Mouse (Mus musculus) forebrain, embryonic 12.5 days (tissue): ENCODE data around the gene Mrps17. TPM values are rescaled to one million over a fixed set of nuclear protein-coding genes. Genes with fewer than 3 reads are reported as not detected.
"Not testable (repeated sequence)": the region's sequence is repeated elsewhere in the genome, so short reads cannot be mapped to it uniquely, and the experiment has no call there.

Experiments used
- ATAC-seq: fragments of 200-750 bp; cut with Nextera tagmentation; 2 replicates; pipeline ENCODE4 v1.8.0; 2017; ENCODE audit warnings: moderate TSS enrichment; ENCODE audit not compliant: low FRiP score
- H3K27ac ChIP-seq: fragments of 300-500 bp; sonication (generic); 2 replicates; pipeline ENCODE4 v1.5.1; 2016; ENCODE audit warnings: mild to moderate bottlenecking
- H3K27me3 ChIP-seq: fragments of 300-500 bp; sonication (generic); 2 replicates; pipeline ENCODE4 v1.6.1; 2016; ENCODE audit warnings: mild to moderate bottlenecking
- H3K36me3 ChIP-seq: fragments of 300-500 bp; sonication (generic); replicated peaks from 2 replicates; pipeline ENCODE4 v1.6.1; 2016; ENCODE audit warnings: mild to moderate bottlenecking
- H3K4me1 ChIP-seq: fragments of 300-500 bp; sonication (generic); 2 replicates; pipeline ENCODE4 v1.6.1; 2016
- H3K4me2 ChIP-seq: fragments of 300-500 bp; sonication (generic); 2 replicates; pipeline ENCODE4 v1.6.1; 2016; ENCODE audit warnings: mild to moderate bottlenecking, moderate library complexity
- H3K4me3 ChIP-seq: fragments of 300-500 bp; sonication (generic); replicated peaks from 2 replicates; pipeline ENCODE4 v1.5.1; 2016; ENCODE audit warnings: mild to moderate bottlenecking
- H3K9ac ChIP-seq: fragments of 300-500 bp; sonication (generic); 2 replicates; pipeline ENCODE4 v1.6.1; 2016; ENCODE audit warnings: mild to moderate bottlenecking
- H3K9me3 ChIP-seq: fragments of 300-500 bp; sonication (generic); 2 replicates; pipeline ENCODE4 v1.6.1; 2016
- WGBS: fragments of 180-500 bp; shearing (Covaris S2); methylation state at CpG from one replicate; pipeline ENCODE4 v1.1.7; 2016; 5-methylcytosine and 5-hydroxymethylcytosine counted together
- polyA plus RNA-seq: library from polyadenylated mRNA; unstranded; fragments of >200 nt; fragmentation: Nextera tagmentation; extraction: Ambion mirVana; gene quantifications from 2 replicates; pipeline ENCODE4 v1.2.1, GENCODE M21; 2016

The Mrps17 gene
- polyA plus RNA-seq = 160 and 166 TPM in 2 replicates

DNA sequence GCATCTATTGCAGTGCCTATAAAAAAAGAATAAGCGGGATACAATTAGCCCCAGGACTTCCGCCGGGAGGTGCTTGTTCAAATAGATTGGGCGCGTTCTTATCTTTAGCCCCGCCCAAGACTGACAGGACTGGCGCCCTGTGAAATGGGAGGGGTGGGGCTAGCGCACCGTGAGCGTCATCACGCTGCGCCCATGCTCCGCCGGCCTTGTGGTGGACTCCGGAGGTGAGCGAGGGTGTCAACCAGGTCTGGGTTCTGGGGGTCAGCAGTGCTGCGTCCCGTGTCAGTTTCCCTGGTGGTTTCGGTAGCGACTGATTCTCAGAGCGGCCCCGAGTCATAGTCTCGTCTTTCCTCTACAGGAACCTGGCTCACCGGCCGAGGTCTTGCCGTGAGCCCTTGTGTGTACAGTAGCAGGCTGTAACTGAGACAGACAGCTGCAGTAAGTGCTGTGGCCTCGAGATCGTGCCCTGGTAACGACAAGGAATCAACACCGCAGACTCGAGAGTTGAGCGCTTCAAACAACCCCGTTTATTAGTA lies at the start of gene Mrps17:
Gene Mrps17 (plus strand): TSS at position 172 of the 536 bp plus-strand sequence.
- under 1% methylated on average over 33 of the region's 33 CpGs for WGBS

DNA sequence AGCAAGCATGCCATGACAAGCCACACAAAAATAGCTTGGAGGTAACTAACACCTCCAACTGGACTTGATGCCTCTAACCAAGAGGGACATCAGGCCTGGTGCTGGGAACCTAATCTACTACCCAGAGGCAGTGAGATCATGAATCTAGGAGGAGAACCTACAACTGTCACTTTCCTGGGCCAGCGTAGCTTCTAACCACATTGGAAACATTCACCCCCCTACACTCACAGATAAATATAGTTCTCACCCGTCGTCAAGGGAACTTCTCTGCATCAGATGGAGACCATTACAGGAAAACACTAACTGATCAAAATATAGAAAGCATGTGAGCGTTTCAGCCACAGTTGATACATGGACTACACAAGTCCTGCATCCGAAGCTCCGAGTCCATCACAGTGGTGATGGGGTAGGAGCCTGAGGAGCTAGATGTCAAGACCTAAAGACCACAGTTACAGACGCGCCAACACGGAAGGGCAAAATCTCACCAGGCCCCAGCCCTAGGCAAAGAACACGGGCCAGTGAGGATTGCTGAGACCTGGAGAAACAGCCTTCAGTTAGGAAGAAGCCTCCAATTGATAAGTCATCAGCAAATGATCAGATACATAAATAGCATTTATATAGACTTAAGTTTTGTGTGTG lies 48.9 kb upstream of the Mrps17 start:
- ATAC-seq = no peak
- no peaks in the 10 kb centered on the region for H3K36me3 ChIP-seq
- no peaks in the 10 kb centered on the region; the same call in 1 of the 2 replicates for H3K27me3 ChIP-seq
- H3K27ac ChIP-seq = no peak overlapping the region
- H3K9me3 ChIP-seq = no peaks in the 10 kb centered on the region
- H3K4me1 ChIP-seq = peaks cover 10% of the 10 kb centered on the region
- WGBS = 94% methylated on average over 10 of the region's 10 CpGs
- H3K4me2 ChIP-seq = no peak overlapping the region
- no peak overlapping the region for H3K9ac ChIP-seq
- H3K4me3 ChIP-seq = no peak overlapping the region

More for the DNA sequence above, at the start of gene Mrps17:
- ATAC-seq = peak; percentile 98
- Histone ChIP-seq H3K4me1 (peaks cover 8% of the 10 kb centered on the region), H3K9me3 (no peaks in the 10 kb centered on the region), H3K4me3 (peak within 1 kb of the TSS; percentile 68), H3K36me3 (peaks cover 34% of the 10 kb centered on the region), H3K4me2 (peak within 1 kb of the TSS; percentile 81), H3K9ac (peak within 1 kb of the TSS; percentile 65), H3K27ac (no peak within 1 kb of the TSS), H3K27me3 (0 out of 2 replicates have a peak, but pooled peaks cover 15% of the 10 kb centered on the region)

DNA sequence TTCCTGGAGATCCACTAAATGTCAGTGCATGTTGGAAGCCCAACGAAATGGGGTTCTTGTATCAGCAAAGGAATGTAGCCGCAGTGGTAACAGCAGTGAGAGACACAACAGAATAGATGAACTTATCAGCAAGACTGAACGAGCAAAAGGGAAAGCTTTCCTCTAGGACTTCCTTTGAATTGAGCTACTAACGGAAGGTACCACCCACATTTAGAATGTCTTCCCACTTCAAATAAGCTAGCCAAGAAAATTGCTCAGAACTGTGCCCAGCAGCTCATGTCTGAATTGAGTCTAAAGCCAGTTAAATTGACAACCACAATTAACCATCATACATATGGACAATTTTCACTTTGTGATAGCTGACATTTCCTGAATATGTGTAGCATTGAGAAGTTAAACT lies 47.4 kb upstream of the Mrps17 start:
- no peaks in the 10 kb centered on the region for H3K36me3 ChIP-seq
- 84% methylated on average over 4 of the region's 4 CpGs for WGBS
- H3K27me3 ChIP-seq = no peaks in the 10 kb centered on the region; the same call in 1 of the 2 replicates
- no peak for ATAC-seq
- H3K4me1 ChIP-seq = peaks cover 10% of the 10 kb centered on the region
- H3K9ac ChIP-seq = no peak overlapping the region
- no peak overlapping the region for H3K27ac ChIP-seq
- no peak overlapping the region for H3K4me3 ChIP-seq
- no peaks in the 10 kb centered on the region for H3K9me3 ChIP-seq
- no peak overlapping the region for H3K4me2 ChIP-seq

DNA sequence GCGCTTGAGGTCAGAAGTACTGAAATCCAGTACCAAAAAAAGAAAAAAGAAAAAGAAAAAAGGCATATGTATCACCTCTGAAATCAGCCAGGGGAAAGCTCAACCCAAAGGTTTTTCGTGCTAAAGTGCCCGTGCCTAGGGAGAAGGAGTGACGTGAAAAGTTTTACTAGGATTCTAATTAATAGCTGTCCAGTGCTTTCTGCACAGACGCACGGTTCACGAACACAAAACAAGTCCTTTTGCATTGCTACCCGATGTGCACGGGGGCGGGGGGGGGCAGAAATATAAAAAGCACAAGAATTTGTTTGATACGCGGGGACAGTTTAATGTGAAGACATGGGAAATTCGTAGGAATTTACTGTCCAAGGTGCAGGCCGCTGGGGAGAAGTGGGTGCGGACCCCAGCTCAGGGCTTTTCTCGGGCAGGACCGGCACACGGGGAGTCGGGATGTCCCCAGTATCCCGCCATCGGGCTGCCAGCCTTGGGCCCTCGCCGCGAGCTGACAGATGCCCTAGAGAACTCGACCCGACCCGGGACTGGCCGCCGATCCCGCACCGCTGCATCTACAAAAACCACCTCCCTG lies 45.8 kb upstream of the Mrps17 start:
- peak overlapping the region; percentile 87 for H3K4me3 ChIP-seq
- no peak overlapping the region for H3K27ac ChIP-seq
- peak overlapping the region; percentile 85 for H3K9ac ChIP-seq
- peaks cover 10% of the 10 kb centered on the region for H3K4me1 ChIP-seq
- no peaks in the 10 kb centered on the region; the same call in 1 of the 2 replicates for H3K27me3 ChIP-seq
- no peaks in the 10 kb centered on the region for H3K36me3 ChIP-seq
- ATAC-seq = peak; percentile 58
- H3K4me2 ChIP-seq = peak overlapping the region; percentile 70
- H3K9me3 ChIP-seq = 0 out of 2 replicates have a peak, but pooled peaks cover 4% of the 10 kb centered on the region
- under 1% methylated on average over 31 of the region's 31 CpGs for WGBS

DNA sequence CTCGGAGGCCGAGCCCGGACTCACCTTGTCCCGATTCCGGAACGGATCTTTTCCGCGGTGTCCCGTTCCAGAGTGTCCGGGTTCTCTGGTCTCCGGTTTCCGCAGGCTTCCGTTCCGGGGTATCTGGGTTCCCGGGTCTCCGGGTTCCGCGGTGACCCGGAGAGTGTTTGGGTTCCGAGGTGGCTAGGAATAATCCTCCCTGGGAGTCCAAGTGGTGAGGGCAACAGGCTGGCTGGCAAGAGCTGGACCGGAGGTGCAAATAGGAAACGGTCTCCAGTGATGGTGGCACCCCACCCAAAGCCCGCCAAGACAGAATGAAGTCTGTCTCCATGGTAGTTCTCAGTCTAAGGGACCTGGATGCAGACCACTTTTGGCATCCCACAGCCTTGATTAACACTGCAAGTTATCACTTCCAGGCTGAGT lies 45.2 kb upstream of the Mrps17 start, which contains the start of gene Zfp11:
Gene Zfp11 (minus strand): TSS at position 64 of the 423 bp plus-strand sequence.
- WGBS = 1% methylated on average over 23 of the region's 23 CpGs
- no peaks in the 10 kb centered on the region; the same call in 1 of the 2 replicates for H3K27me3 ChIP-seq

DNA sequence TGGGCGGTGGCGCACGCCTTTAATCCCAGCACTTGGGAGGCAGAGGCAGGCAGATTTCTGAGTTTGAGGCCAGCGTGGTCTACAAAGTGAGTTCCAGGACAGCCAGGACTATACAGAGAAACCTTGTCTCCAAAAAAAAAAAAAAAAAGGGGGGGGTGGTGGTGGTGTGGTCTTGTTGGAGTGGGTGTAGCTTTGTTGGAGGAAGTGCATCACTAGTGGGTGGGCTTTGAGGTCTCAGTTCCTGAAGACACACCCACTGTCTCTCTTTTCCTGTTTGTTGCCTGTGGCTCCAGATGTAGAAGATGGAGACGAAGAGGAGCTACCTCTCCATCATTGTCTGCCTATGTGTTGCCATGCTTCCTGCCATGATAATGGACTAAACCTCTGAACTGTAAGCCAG lies 30.2 kb upstream of the Mrps17 start:
- H3K27ac ChIP-seq, H3K36me3 ChIP-seq, H3K4me3 ChIP-seq, H3K9ac ChIP-seq, H3K27me3 ChIP-seq, H3K4me2 ChIP-seq, H3K4me1 ChIP-seq, H3K9me3 ChIP-seq, ATAC-seq: not testable (repeated sequence)
- 89% methylated on average over 5 of the region's 5 CpGs for WGBS

More for the DNA sequence above, 45.2 kb upstream of the Mrps17 start, which contains the start of gene Zfp11:
- Histone ChIP-seq H3K4me1 (peaks cover 10% of the 10 kb centered on the region), H3K4me2 (peak within 1 kb of the TSS; percentile 70), H3K9me3 (0 out of 2 replicates have a peak, but pooled peaks cover 4% of the 10 kb centered on the region), H3K27ac (no peak within 1 kb of the TSS), H3K9ac (peak within 1 kb of the TSS; percentile 85), H3K36me3 (no peaks in the 10 kb centered on the region), H3K4me3 (peak within 1 kb of the TSS; percentile 87)
- peak; percentile 89 for ATAC-seq

DNA sequence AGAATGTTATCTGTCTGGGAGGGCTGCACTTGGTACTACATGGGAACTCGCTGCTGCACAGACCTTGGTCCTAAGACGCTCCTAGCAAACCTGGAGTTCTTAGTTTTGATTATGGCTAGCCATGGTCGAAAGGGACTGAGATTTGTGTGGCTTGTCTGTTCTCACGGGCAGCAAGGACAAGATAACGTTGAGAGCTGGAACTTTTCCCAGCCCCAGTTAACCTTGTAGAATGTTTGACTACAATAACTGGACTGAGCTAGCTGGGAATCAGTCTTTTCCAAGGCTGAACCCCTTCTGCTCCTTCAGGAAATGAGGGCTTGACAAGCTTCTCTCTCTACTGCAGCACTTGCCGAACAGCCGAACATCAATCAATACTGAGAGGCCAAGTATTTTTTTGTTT lies 27.7 kb upstream of the Mrps17 start:
- no peaks in the 10 kb centered on the region for H3K9me3 ChIP-seq
- H3K9ac ChIP-seq = no peak overlapping the region
- no peaks in the 10 kb centered on the region for H3K36me3 ChIP-seq
- H3K27me3 ChIP-seq = no peaks in the 10 kb centered on the region
- no peak for ATAC-seq
- no peak overlapping the region for H3K4me3 ChIP-seq
- H3K4me2 ChIP-seq = no peak overlapping the region
- H3K27ac ChIP-seq = no peak overlapping the region
- no peaks in the 10 kb centered on the region for H3K4me1 ChIP-seq
- 86% methylated on average over 7 of the region's 7 CpGs for WGBS

DNA sequence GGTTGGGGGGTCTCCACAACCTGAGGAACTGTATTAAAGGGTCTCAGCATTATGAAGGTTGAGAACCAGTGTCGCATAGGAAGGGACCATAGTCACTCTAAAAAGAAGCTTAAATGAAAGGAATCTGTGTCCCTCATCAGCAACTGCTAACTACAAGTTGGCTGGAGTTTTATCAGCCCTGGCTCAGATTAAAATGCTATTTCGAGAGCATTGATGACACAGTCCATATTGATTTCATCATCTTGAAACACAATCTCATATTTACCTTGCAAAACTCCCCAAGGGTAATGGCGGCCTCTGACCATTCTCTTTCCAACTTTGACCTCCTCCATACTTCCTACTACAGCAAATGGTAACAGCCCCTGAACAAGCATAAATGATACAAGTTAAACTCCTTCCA lies 24.8 kb upstream of the Mrps17 start:
- Histone ChIP-seq H3K36me3 (no peaks in the 10 kb centered on the region), H3K4me3 (no peak overlapping the region), H3K9me3 (no peaks in the 10 kb centered on the region), H3K9ac (no peak overlapping the region), H3K27ac (no peak overlapping the region), H3K27me3 (no peaks in the 10 kb centered on the region), H3K4me1 (no peaks in the 10 kb centered on the region), H3K4me2 (no peak overlapping the region)
- WGBS = 82% methylated on average over 3 of the region's 3 CpGs
- no peak for ATAC-seq

DNA sequence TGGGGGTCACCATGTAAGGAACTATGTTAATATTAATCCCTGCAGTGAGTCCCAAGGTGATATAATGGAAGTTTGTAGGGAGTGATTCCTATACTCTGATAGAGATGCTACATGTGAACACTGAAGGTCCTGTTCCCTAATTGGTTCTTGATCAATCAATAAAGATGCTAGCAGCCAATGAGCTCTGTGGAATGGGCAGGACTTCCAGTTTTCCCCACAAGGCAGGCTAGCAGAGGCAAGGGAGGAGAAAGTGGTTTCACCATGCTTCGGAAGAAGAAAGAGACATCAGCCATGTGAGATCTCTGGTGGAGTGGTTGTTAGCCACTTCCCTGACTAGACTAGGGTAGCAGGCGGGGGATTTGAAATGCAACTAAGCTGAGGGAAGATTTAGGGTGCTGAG lies 14.8 kb upstream of the Mrps17 start:
- H3K9ac ChIP-seq = no peak overlapping the region
- H3K27me3 ChIP-seq = peaks cover 10% of the 10 kb centered on the region; the same call in 1 of the 2 replicates
- no peaks in the 10 kb centered on the region for H3K4me1 ChIP-seq
- H3K36me3 ChIP-seq = no peaks in the 10 kb centered on the region
- no peak for ATAC-seq
- H3K27ac ChIP-seq = no peak overlapping the region
- H3K4me2 ChIP-seq = no peak overlapping the region
- no peaks in the 10 kb centered on the region for H3K9me3 ChIP-seq
- 39% methylated on average over 2 of the region's 2 CpGs for WGBS
- H3K4me3 ChIP-seq = no peak overlapping the region

DNA sequence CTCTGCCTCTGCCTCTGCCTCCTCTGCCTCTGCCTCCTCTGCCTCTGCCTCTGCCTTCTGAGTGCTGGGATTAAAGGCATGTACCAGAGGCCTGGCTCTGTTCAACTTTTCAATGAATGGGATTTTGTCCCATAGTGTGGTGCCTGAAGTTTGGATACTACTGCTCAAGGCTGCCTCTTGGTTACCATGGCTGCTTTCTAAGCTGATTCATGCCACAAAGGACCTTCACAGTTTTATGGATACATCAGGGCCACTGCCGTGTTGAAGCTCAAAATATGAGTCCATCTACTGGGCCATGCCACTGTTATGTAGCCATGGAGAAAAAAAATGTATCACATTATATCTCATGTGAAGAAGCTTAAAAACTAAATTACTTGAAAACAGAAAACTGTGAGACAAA lies 13.6 kb upstream of the Mrps17 start:
- H3K9ac ChIP-seq = no peak overlapping the region
- peaks cover 10% of the 10 kb centered on the region; the same call in 1 of the 2 replicates for H3K27me3 ChIP-seq
- 74% methylated on average over 1 of the region's 1 CpGs for WGBS
- no peak overlapping the region for H3K4me3 ChIP-seq
- H3K4me1 ChIP-seq = no peaks in the 10 kb centered on the region
- H3K36me3 ChIP-seq = no peaks in the 10 kb centered on the region
- ATAC-seq = no peak
- no peaks in the 10 kb centered on the region for H3K9me3 ChIP-seq
- H3K4me2 ChIP-seq = no peak overlapping the region
- no peak overlapping the region for H3K27ac ChIP-seq

DNA sequence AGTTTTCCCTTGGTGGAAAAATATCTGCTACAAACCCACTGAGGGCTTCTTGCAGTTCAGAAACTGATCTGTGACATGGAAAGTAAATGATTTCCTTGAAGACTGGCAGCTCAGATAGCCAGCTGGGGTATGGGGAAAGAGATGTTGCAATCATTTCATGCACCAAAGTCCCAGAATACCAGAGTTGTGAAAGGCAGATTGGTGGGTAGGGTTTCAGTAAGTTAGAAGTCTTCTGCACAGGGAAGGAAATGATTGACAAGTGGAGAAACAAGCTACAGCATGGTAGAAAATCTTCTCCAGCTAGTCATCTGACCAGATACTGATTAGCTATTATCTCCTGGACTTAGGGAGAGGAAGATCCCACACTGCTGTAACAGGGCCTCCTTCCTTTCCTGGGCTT lies 11.9 kb upstream of the Mrps17 start:
- Histone ChIP-seq H3K4me3 (no peak overlapping the region), H3K4me1 (no peaks in the 10 kb centered on the region), H3K36me3 (no peaks in the 10 kb centered on the region), H3K27me3 (peaks cover 10% of the 10 kb centered on the region; the same call in 1 of the 2 replicates), H3K4me2 (no peak overlapping the region), H3K27ac (no peak overlapping the region), H3K9ac (no peak overlapping the region), H3K9me3 (no peaks in the 10 kb centered on the region)
- ATAC-seq = no peak

DNA sequence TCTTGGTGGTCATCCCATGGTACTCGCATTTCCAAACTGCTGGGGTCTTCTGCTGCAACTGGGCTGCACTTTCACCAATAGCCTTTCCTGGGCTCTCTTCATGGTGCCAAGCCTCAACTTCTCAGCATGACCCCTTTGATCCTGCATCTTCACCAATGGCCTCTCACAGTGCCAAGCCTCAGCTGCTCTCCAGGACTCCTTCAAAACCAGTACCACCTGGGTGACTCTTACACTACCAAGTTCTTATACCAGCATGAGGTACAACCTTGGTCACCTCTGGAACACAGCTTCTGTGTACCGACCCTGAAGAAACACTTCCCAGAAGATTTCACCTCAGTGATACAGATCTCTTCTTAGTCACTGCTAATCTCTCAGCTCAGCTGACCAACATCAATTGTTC lies 6.9 kb upstream of the Mrps17 start, which contains the start of gene Sept14:
Gene Sept14 (minus strand): TSS at position 101 of the 400 bp plus-strand sequence.
- Histone ChIP-seq H3K36me3 (no peaks in the 10 kb centered on the region), H3K4me3 (no peak within 1 kb of the TSS), H3K4me2 (no peak within 1 kb of the TSS), H3K27me3 (0 out of 2 replicates have a peak, but pooled peaks cover 15% of the 10 kb centered on the region), H3K4me1 (no peaks in the 10 kb centered on the region), H3K9me3 (no peaks in the 10 kb centered on the region), H3K27ac (no peak within 1 kb of the TSS), H3K9ac (no peak within 1 kb of the TSS)
- no peak for ATAC-seq
- 82% methylated on average over 2 of the region's 2 CpGs for WGBS
